Mouse (Mus musculus): Measurements from ENCODE around the gene Ccr6. TPM values are rescaled to one million over a fixed set of nuclear protein-coding genes. Genes with fewer than 3 reads are reported as not detected.

Ccr6 gene
- polyA plus RNA-seq, 1 experiment from 2014 or later: not detected

DNA sequence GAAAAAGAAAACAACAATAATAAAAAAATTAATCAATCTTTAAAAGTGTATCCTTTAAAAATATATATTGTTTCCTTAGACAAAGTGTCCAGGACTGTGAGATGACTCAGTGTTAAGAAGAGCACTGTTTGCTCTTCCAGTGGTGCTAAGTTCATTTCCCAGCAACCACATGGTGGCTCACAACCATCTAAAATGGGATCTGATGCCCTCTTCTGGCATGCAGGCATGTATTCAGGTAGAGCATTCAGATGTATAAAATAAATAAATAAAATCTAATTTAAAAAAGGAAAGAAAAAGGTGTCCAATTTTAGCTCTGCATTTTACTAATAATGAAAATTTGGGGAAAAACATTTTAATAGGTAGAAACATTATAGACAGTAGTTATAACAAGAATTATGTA lies 60.0 kb downstream of the Ccr6 start:
- Histone ChIP-seq H3K27ac (replicated peaks) (no peak overlapping the region), H3K4me1 (no peaks in the 10 kb centered on the region), H3K36me3 (replicated peaks) (no peaks in the 10 kb centered on the region), H3K4me3 (no peak overlapping the region), H3K27me3 (replicated peaks; ENCODE audit: low read depth, poor library complexity, severe bottlenecking) (no peaks in the 10 kb centered on the region), H3K9me3 (no peaks in the 10 kb centered on the region)
- no peak for DNase-seq (ENCODE audit: low spot score)

DNA sequence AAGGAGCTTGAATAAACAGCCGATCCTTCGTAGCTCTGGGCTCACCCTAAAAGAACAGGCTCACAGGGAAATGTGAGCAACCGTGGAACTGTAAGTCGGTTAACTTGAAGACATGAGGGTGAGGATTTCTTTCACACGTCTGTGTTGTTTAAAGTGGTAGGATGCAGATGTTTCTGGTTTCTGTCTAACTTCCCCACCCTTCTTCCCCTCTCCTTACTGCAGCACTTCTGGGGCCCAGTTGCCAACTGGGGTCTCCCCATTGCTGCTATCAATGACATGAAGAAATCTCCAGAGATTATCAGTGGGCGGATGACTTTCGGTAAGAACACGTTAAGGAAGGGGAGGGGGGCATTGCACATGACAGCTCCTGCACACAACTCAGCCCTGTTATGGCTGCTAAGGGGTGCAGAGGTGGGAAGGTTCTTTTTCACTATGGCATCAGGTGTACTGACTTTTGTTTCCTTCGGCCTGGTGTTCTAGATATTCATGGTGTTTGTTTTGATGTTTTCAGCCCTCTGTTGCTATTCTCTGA lies 60.5 kb downstream of the Ccr6 start:
- Histone ChIP-seq H3K36me3 (replicated peaks) (no peaks in the 10 kb centered on the region), H3K9me3 (no peaks in the 10 kb centered on the region), H3K4me1 (no peaks in the 10 kb centered on the region), H3K27ac (replicated peaks) (no peak overlapping the region), H3K4me3 (no peak overlapping the region), H3K27me3 (replicated peaks; ENCODE audit: low read depth, poor library complexity, severe bottlenecking) (no peaks in the 10 kb centered on the region)
- WGBS: 85% methylated on average over 9 of the region's 9 CpGs
- DNase-seq (ENCODE audit: low spot score): no peak

GRCm38 (mm10) chr17:8297746-8298145 lies 61.9 kb downstream of the Ccr6 start:
- Histone ChIP-seq H3K4me1 (no peaks in the 10 kb centered on the region), H3K27ac (replicated peaks) (no peak overlapping the region), H3K9me3 (no peaks in the 10 kb centered on the region), H3K36me3 (replicated peaks) (no peaks in the 10 kb centered on the region), H3K4me3 (no peak overlapping the region), H3K27me3 (replicated peaks; ENCODE audit: low read depth, poor library complexity, severe bottlenecking) (no peaks in the 10 kb centered on the region)
- 84% methylated on average over 5 of the region's 5 CpGs for WGBS
- no peak for DNase-seq (ENCODE audit: low spot score)

- Histone ChIP-seq H3K27ac (replicated peaks) (no peak overlapping the region), H3K36me3 (replicated peaks) (no peaks in the 10 kb centered on the region), H3K4me1 (no peaks in the 10 kb centered on the region), H3K27me3 (replicated peaks; ENCODE audit: low read depth, poor library complexity, severe bottlenecking) (no peaks in the 10 kb centered on the region), H3K9me3 (no peaks in the 10 kb centered on the region), H3K4me3 (no peak overlapping the region)
- DNase-seq (ENCODE audit: low spot score): no peak
- 78% methylated on average over 2 of the region's 2 CpGs for WGBS
Measured at GRCm38 (mm10) chr17:8298281-8298680, 62.4 kb downstream of the Ccr6 start.

GRCm38 (mm10) chr17:8299524-8299923 lies 63.7 kb downstream of the Ccr6 start:
- no peak overlapping the region for H3K4me3 ChIP-seq
- no peaks in the 10 kb centered on the region for H3K27me3 ChIP-seq (replicated peaks; ENCODE audit: low read depth, poor library complexity, severe bottlenecking)
- no peaks in the 10 kb centered on the region for H3K36me3 ChIP-seq (replicated peaks)
- no peaks in the 10 kb centered on the region for H3K4me1 ChIP-seq
- DNase-seq (ENCODE audit: low spot score): no peak
- H3K27ac ChIP-seq (replicated peaks): no peak overlapping the region
- H3K9me3 ChIP-seq: no peaks in the 10 kb centered on the region

DNA sequence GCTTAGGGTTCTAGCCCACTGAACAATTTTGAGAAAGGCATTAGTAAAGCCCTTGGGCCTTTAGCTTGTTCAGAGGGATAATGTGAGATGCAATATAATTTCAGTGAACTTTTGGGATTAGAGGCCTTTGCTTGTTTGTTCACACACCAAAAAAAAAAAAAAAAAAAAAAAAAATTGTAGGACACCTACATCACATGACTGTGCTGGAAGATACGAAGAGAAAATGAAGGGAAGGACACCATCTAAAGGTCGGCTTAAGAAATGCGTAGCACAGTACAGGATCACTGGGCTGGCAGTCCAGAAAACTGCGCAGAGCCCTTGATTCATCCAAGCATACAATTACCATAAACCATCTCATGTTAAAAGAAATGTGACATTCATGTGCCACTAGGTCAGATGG lies 65.7 kb downstream of the Ccr6 start:
- H3K4me3 ChIP-seq: no peak overlapping the region
- DNase-seq (ENCODE audit: low spot score): no peak
- 78% methylated on average over 4 of the region's 4 CpGs for WGBS
- H3K27me3 ChIP-seq (replicated peaks; ENCODE audit: low read depth, poor library complexity, severe bottlenecking): no peaks in the 10 kb centered on the region
- H3K27ac ChIP-seq (replicated peaks): no peak overlapping the region
- H3K4me1 ChIP-seq: no peaks in the 10 kb centered on the region
- no peaks in the 10 kb centered on the region for H3K36me3 ChIP-seq (replicated peaks)
- no peaks in the 10 kb centered on the region for H3K9me3 ChIP-seq

DNA sequence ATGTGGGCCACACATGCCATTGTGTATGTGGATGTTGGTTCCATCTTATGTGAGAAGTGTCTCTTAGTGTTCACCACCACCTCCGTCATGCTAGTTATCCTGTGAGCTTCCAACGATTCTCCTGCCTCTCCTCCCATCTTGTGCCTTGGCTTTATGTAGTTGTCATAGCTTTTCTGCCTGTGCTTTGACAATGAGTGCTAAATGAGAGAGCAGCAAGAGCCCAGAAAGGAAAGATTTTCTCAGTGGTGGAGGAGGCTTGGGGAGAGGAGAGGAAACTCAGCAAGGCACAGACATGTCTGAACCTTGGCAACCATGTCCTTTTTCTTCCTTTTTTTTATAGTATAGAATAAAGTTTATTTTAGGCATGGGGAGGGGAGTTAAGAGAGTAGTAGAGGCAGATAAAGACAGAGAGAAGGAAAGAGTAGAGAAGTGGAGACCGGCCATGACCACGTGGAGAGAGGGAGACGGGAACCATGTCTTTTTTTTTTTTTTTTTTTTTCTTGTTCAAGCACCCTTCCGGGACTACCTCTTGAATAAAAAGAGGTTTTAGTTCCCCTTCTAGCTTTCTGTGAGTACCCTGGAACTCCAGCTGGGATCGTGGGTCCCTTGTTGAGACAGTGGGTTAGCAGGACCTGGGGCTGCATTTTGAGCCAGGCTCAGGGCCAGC lies 67.1 kb downstream of the Ccr6 start:
- 73% methylated on average over 7 of the region's 7 CpGs for WGBS
- Histone ChIP-seq H3K4me1 (no peaks in the 10 kb centered on the region), H3K9me3 (no peaks in the 10 kb centered on the region), H3K4me3 (no peak overlapping the region), H3K27me3 (replicated peaks; ENCODE audit: low read depth, poor library complexity, severe bottlenecking) (no peaks in the 10 kb centered on the region), H3K27ac (replicated peaks) (no peak overlapping the region), H3K36me3 (replicated peaks) (no peaks in the 10 kb centered on the region)
- no peak for DNase-seq (ENCODE audit: low spot score)

- DNase-seq (ENCODE audit: low spot score): no peak
- Histone ChIP-seq H3K36me3 (replicated peaks) (no peaks in the 10 kb centered on the region), H3K4me3 (no peak overlapping the region), H3K27me3 (replicated peaks; ENCODE audit: low read depth, poor library complexity, severe bottlenecking) (no peaks in the 10 kb centered on the region), H3K4me1 (no peaks in the 10 kb centered on the region), H3K9me3 (no peaks in the 10 kb centered on the region), H3K27ac (replicated peaks) (no peak overlapping the region)
- 62% methylated on average over 5 of the region's 5 CpGs for WGBS
Measured at GRCm38 (mm10) chr17:8303671-8304070, 67.8 kb downstream of the Ccr6 start.

- no peak overlapping the region for H3K27ac ChIP-seq (replicated peaks)
- no peaks in the 10 kb centered on the region for H3K36me3 ChIP-seq (replicated peaks)
- H3K27me3 ChIP-seq (replicated peaks; ENCODE audit: low read depth, poor library complexity, severe bottlenecking): no peaks in the 10 kb centered on the region
- WGBS: 23% methylated on average over 3 of the region's 3 CpGs
- DNase-seq (ENCODE audit: low spot score): no peak
- no peak overlapping the region for H3K4me3 ChIP-seq
- H3K9me3 ChIP-seq: no peaks in the 10 kb centered on the region
- 0 out of 2 replicates have a peak, but pooled peaks cover 5% of the 10 kb centered on the region for H3K4me1 ChIP-seq
Measured at GRCm38 (mm10) chr17:8305801-8306200, 70.0 kb downstream of the Ccr6 start.

Other genes with a start within 250 kb of the Ccr6 start
- 0.33 TPM in 1 of 2 replicates, not detected in the other for gene Gm49673, start 88.3 kb upstream of the Ccr6 start, polyA plus RNA-seq (2016; fragmentation: Nextera tagmentation; extraction: Ambion mirVana)
- gene Rnaset2a, start 87.9 kb upstream of the Ccr6 start, polyA plus RNA-seq (2016; fragmentation: Nextera tagmentation; extraction: Ambion mirVana): 15.5 and 16.0 TPM in 2 replicates
- 54.9 and 58.7 TPM in 2 replicates for gene Fgfr1op, start 70.5 kb upstream of the Ccr6 start, polyA plus RNA-seq (2016; fragmentation: Nextera tagmentation; extraction: Ambion mirVana)
- 70.1 and 82.5 TPM in 2 replicates for gene Mpc1, start 46.9 kb downstream of the Ccr6 start, polyA plus RNA-seq (2016; fragmentation: Nextera tagmentation; extraction: Ambion mirVana)
- gene Sft2d1, start 75.1 kb downstream of the Ccr6 start, polyA plus RNA-seq (2016; fragmentation: Nextera tagmentation; extraction: Ambion mirVana): 60.7 and 63.5 TPM in 2 replicates
- 0.32 and 0.33 TPM in 2 replicates for gene Prr18, start 101.4 kb downstream of the Ccr6 start, polyA plus RNA-seq (2016; fragmentation: Nextera tagmentation; extraction: Ambion mirVana)
- 0.35 and 0.87 TPM in 2 replicates for gene T2, start 119.9 kb downstream of the Ccr6 start, polyA plus RNA-seq (2016; fragmentation: Nextera tagmentation; extraction: Ambion mirVana)
- 0.39 and 0.59 TPM in 2 replicates for gene T, start 198.4 kb downstream of the Ccr6 start, polyA plus RNA-seq (2016; fragmentation: Nextera tagmentation; extraction: Ambion mirVana)